Mouse (Mus musculus) frontal cortex, postnatal 36 days (tissue): Measurements from ENCODE around the gene Agtpbp1.
A peak's percentile ranks its signal among the peaks of the same experiment; 100 is the strongest.

Experiments used
- DNase-seq, 2 experiments: peaks; one replicate each; pipeline ENCODE4 v3.0.0; 2022; ENCODE audit warnings: low spot score in 2 of 2

Agtpbp1 gene

DNA sequence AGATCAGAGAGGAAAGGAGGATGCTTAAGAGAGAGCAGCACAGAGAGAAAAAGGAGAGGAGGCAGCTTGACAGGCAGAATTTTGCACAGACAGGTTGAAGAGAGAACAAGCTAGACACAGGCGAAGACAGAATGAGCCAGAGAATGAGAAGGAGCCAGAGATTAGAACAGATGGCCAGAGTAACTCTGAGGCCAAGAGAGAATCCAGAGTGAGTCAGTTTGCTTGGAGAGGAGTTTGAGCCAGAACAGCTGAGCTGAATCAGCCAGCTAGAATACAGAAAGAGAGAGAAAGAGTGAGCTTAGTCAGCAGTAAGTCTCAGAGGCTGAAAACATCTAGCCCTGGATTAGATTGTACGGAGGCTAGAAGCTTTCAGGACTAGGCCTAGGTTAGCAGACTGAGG lies 12.5 kb downstream of the Agtpbp1 start:
- DNase-seq: peak; percentile 53 to 74

DNA sequence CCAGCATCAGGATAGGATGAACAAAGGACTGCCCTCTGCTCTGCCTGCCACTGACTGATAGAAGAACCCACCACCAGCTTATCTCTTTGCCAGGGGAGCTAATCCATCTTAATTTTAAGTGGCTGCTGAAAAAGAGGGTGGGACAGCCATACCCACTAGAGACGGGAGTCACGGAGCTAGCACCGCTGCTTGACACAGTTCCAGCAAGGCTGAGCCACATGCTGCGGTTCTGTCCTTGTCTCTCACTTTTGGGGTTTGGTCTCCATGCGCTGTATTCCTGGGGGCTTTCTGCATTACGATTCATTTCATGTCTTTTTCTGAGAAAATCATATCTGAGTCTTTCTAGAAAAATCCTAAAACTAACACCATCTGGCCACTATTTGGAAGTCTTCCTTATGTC lies 13.9 kb downstream of the Agtpbp1 start:
- no peak for DNase-seq

DNA sequence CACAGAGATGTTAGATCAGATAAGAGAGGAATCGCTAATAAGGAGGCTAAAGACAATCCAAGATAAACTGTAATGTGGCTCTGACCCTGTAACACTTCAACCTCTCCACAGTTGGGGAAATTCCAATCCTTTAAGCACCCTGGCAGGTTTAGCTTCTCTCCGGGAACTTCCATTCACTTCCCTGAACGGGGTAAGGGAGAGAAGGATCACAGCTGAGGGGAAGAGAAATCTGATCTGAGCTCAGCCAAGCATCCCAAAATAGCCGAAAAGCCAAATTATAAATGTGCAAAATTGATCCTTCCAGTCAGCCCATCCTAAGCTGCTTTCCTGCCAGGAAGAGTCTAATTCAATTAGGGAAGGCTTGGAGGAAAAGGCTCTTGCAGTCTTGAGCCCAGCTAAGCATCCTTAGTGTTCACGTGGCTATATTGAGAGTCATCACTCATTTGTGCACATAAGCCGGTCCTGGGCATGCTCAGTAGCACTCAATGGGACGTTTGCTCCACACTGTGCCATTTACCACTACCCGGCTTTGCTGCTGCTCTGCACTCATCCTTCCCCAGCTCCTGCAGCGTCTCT lies 19.0 kb downstream of the Agtpbp1 start:
- DNase-seq: peak in 1 of 2 experiments; percentile 28

DNA sequence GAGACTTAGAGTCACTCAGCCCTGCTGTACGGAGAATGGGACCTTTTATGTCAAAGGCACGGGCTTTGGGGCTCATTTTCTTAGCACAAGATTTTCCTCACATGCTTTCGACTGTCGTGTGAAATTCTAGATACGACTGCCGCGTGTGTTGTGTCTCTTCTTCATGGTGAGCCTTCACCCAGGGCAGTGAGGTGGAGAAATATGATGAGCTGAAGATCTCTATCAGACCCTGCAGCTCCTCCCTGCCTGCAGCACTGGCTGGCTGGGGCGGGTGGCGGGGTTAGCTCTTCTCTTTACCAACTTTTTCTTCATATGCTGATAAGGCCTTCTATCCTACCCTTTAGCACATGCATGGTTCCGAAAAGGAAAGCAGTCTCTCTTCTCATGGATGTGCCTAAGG lies 20.1 kb downstream of the Agtpbp1 start:
- no peak for DNase-seq

DNA sequence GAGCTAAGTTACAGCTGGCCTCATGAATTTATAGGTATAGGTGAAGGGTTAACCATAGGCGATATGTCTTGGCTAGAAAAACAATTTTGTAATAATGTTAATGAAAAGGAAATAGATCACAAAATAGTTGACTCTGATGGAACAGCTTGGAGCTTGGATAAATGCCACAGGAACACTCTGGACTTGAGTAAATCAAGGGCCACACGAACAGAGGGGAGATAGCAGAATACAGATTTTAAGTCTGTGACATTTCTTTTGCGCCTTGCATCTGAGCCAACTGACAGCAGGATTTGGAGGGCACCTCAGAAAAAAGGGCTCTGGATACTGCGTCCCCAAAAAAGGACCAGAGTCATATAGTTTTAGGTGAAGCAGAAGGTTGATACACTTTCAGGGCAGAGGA lies 20.5 kb downstream of the Agtpbp1 start:
- DNase-seq: no peak

DNA sequence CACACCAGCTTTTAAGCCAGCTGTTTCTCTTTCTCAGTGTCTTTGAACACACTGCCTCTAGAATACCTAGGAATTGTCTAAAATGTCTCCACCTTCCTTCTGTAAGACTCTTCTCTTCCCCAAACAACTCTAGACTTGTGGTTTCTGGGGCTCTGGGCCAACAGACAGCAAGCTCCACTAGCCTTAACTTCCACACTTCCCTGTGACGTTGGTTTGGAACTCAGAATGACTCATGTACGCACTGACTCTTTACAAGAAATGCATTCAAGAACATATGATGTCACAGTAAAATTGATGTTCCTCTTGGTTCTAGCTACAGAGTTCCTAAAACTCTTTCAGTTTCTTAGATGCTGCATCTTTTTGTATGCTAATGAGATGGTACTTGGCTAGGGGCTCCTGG lies 22.6 kb downstream of the Agtpbp1 start:
- DNase-seq: no peak

DNA sequence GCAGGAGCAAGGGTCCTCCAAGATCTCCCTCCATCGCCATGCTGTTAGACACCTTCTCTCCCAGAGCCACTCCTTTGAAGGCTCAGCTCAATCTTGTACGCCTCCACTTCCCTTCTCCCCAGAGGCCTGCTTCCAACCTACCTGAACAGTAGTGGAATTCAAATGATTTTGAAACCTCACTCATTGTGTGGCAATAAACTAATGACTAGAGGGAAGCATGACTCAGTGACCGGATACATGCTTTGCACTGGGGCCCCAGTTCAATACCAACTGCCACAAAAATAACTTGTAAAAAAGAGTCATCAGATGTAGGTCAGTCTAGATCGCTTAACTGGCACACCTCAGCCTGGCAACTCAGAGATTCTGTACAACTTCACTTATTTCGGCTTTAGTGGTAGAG lies 26.3 kb downstream of the Agtpbp1 start:
- DNase-seq: no peak

DNA sequence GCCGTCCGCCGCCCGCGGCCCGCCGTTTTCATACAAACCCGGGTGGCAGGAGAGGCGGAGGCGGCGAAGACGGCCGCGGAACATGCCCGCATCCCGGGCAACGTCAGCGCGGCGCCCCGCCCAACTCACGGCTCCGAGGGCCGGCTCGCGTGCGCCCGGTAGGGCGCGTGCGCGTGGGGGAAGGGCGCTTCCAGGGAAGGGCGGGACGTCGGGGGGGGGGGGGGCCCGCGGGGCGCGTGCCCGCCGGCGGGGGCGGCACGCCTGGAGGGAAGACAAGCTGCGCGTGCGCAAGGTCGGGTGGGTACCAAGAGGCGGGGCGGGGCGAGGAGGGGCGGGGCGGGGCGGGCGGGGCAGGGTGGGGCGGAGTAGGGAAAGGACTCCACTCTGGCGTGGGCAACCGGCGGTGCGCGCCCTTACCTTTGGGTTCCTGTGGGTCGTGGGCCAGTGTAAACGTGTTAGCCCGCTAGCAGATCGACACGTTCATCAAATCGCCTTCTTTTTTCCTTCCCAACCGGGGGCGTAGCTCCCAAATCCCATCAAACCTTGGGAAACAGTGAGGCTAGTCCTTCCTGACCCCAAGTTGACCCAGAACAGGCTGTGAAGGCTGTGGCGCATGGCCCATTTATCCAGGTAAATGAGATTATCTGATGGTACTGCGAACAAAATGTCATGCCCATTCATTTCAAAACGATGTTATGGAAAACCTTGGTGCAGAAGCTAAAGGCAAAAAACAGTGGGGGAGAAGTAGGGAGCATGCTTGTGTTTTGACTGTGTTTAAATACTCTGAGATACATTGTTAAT lies 27.6 kb downstream of the Agtpbp1 start:
- peak; percentile 81 to 87 for DNase-seq

DNA sequence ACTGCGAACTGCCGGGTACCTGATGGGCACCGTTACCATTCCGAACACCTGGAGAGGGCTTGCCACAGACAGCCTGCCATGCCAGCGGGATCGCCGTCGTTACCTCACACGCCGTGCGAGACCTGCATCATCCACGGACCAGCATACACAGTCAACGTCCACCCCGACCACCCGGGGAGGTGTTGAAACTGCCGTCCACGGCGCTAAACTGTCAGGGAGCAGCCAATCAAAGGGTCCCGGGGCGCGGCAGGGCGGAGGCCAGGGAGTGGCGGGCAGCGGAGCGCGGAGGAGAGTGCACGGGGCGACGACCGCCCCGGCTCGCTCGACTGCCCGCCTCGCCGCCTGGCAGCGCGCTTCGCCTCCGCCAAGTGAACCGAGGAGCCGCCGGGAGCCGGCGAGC lies 28.4 kb downstream of the Agtpbp1 start:
- DNase-seq: peak; percentile 37 to 41

DNA sequence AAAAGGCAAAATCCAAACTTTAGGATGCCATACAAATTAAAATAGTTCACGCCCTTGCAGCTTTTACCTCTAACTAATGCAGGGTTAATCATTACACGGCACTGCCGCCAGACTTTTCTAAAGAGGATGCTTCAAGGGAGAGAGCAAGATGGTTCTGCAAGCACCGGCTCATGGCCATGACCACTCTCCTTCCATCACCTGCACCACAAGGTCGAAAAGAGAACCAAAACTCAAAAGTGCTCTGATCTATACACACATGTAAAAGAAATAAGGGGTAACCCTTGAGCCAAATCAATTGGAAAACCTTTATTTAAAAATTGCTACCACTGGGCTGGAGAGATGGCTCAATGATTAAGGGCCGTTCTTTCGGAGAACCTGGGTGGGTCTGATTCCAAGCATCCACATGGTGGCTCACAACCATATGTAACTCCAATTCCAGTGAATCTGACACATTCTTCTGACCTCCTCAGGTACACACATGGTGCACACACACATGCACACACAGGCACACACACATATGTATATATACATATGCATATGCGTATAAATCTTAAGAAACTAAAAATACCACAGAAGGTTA lies 29.3 kb downstream of the Agtpbp1 start:
- DNase-seq: no peak

DNA sequence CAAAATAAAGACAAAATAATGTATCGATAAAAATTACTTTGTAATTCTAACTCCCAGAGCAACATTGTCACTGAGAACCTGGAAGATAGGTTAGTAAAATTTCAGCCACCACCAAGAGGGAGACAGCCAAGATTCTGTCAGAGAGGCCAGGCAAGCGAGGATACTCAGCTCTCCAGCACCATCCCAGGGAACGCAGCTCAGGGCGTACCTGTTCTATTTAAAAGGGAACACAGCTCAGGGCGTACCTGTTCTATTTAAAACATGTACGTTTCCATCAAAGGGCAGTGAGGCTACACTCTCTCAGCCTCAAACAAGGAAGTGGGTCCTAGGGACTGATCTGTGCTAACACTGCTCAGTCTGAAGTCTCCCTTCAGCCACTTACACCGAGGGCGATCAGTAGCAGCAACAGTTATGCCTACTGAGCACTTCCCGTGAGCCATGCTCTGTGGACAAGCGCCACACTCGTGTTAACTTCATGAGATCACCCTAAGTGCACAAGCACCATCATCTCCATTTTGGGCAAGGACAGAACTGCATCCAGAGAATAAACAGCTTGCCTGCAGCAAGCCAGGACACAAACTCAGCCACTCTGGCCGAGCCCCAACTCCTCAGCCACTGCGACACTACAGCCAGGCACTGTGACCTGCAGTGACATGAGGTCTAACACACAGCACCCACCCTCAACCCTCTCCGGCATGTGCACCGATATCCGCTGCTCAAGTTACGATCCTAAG lies 30.1 kb downstream of the Agtpbp1 start:
- no peak for DNase-seq

DNA sequence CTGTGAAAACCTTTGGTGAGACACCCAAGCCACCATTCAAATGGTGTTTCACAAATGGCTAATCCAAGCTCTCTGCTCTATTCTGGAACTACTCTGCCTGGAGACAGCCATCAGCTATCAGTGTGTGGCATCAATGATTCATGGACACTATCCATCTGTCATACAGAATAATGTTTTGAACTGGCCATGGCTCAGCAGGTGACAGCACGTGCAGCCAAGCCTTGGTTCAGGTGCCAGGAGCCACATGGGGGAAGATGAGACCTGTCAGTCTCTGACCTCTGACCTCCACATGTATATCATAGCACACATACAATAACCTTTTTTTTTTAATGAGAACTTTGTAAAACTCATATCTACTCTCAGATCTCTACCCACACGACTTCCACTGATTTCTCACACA lies 32.3 kb downstream of the Agtpbp1 start:
- DNase-seq: no peak

DNA sequence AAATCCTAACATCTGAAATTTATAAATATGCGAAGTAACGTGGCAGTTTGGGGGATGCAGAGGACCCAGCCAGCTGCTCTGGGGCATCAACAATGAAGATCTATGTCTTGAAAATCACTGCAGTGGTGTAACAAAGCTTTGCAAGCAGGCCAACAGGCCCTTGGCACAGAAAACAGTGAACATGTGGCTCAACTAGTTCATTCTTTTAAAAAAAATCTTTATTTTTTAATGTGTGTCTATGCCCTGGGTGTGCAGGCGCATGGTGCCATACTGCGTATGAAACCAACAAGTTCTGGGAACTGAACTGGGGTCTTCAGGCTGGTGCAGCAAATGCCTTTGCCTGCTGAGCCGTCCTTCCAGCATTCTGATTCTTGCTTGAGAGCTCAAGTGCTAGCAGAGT lies 32.7 kb downstream of the Agtpbp1 start:
- DNase-seq: no peak

DNA sequence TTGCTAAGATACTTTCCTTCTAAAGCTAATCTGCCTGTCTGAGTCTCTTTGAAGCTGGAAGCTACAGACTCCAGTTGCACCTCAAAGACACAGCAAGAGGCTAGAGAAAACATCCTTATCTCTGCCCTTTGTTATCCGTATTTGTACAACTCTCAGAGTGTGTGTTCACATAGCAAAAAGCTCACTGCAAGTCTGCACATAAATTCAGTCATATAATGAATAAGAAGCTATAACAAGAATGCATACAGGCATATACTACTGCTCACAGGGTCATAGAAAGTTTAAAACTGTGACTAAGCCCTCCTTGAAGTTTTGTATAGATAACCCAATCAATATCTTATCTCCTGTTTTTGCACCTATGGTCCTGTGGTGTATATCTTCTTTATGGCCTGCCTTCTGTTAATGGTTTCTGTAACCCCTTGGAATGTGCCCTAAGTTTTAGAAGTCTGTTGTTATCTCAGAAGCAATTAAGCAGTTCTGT lies 35.7 kb downstream of the Agtpbp1 start:
- DNase-seq: no peak

DNA sequence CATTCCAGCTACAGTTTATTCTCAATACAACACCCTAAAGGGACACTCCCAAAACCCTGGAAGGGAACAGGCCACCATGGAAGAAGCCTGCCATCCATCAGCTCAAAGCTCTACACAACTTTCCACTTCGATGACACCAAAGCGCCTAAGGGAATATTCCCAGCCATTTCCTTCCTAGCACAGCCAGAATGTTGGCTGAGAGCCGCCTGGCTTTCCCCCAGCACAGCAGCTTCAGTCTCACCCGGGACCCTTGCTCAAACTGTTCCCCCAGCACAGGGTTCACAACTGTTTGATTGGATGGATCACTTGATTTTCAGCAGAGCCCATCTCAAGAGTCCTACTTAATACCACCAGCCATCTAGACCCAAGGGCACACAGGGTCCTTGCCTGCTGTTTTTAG lies 37.3 kb downstream of the Agtpbp1 start:
- no peak for DNase-seq

DNA sequence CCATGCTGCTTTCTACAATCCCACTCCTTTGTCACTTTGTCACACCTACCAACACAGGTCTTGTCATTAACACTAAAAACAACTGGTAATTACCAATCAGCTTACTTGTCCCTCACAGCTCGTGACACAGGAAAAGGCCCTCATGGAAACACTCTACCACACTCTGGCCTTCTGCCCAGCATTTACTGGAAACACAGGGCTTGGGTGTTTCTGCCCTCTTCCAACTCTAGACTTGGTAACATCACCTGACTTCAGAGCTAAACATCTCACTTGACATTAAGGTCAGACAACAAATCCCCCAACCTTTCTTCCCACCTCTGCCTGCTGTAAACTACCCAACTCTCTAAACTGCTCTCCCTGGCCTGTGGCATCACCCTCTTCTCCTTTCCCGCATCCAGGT lies 37.9 kb downstream of the Agtpbp1 start:
- DNase-seq: no peak

DNA sequence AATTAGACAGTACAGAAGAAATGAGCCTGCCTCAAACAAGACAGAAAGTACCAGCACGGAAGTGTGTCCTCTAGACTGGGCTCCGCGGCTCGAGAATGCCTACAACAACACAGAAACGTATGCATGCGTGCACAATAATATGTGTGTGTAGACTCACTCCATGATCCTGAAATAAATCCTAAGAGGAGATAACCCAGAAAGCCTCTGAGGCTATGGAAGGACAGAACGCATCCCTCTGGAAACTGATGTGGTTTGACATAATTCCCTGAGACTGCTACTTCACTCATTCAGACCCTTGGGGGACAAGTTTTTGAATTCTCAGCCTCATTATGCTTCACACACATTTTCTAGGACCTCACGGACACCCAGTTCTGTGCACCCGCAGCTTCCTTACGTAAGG lies 42.6 kb downstream of the Agtpbp1 start:
- no peak for DNase-seq

DNA sequence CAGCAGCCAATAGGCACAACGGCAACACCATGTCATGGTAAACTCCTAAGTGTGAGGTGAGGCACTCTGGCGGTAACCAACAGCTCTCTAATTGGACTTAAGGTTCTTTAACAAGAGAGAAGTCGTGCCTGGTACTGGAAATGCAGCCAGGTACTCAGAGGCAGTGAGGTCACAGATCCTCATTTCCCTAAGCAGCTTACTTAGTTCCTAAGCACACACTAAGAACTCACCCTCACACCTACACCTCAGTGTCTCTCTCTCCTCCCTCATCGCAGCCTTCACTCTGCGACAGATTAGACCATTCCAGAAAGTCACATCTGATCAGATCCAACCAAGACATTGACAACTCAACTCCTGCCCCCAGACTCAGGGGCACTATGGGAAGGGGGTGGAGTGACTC lies 45.0 kb downstream of the Agtpbp1 start:
- no peak for DNase-seq

DNA sequence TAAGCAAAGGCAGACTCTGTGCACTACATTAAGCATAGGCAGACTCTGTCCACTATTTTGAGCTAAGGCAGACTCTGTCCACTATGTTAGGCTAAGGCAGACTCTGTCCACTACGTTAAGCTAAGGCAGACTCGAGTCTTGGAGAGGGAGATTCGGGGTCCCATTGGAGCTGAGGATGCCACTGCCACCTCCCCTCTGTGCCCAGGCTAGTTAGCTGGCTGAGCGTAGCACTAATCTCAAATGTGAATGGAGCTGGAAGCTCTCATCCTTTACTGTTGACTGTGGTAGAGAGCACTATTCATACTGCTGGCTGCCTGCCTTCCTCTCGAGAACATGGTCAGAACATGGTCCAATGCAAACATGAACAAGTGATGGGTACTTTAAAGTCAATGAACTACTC lies 46.4 kb downstream of the Agtpbp1 start:
- no peak for DNase-seq

DNA sequence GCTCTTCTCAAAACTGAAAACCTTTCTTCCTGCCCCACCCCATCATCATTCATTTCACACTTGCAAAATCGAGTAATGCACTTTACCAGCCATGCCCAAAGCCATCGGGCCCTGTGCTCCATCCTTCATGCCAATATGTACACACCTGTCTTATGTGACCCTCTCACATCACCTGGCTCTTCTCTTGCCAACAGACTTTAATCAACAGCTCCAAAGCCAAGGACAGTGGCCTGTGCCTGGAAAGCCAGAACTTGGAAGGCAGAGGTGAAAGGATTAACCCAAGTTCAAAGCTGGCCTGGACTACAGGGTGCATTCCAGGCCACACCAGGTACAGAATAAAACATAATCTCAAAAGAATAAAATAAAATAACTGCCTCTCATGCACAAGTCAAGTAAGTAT lies 48.4 kb downstream of the Agtpbp1 start:
- DNase-seq: no peak

DNA sequence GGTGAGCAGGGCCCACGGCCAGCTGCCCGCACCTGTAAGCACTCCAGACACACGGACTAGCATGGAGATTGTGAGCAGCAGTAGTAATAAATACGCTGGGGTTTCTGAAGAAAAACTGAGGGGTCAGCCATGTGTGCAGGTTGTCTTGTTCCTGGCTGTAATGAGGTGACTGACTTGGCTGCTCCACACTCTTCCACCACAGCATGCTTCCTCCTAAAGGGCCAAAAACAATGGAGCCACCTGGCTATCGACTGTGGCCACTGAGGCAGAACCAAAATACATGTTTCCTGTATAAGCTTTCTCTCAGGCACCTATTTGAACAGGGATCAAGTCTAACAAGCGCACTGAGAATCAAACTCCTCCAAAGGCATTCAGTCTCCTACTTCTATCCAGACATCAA lies 49.3 kb downstream of the Agtpbp1 start:
- DNase-seq: no peak

DNA sequence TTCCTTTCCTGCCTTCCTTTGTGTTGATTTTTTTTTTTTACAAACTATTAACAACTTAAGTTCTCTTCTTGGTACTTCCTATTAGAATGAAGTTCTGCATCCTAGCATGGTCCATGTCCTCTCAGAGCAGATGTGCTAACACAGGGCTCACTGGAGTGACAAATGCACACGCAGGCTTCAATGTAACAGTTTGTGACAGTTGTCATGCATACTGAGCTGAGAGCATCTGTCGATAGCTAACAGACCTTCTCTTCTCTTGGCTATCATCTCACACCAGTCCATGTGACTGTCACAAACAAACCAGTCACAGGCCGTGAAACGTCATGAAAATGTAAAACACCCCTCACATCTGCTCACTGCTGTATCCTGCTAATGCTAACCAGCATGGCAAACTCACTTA lies 50.7 kb downstream of the Agtpbp1 start:
- DNase-seq: no peak

DNA sequence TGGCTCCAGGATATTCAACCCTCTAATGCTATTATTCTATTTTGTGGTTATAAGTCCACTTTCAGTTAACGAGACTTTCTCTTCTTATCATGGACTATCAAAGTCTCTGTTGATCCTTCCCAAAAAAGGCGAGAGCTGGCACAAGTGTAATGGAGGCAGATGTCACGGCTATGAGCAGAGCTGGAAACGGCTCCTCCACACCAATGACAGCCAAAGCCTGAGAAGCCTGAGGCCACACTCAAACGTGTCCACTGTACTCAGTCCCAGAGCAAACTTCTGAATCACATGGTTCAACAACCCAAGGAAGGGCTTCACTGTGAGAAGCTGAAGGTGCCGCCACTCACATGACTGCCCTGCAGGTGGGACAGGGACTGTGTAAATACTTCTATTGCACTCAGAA lies 51.7 kb downstream of the Agtpbp1 start:
- no peak for DNase-seq
